Mouse (Mus musculus): ENCODE measurements around the gene Lrrc39. TPM values are rescaled to one million over a fixed set of nuclear protein-coding genes. Genes with fewer than 3 reads are reported as not detected.
"Not testable (repeated sequence)": the region's sequence is repeated elsewhere in the genome, so short reads cannot be mapped to it uniquely, and the experiment has no call there.

Gene Lrrc39
- 38.1 and 38.8 TPM in 2 replicates for polyA plus RNA-seq (2012; ENCODE audit: insufficient read depth, insufficient read length, missing spikeins)

DNA sequence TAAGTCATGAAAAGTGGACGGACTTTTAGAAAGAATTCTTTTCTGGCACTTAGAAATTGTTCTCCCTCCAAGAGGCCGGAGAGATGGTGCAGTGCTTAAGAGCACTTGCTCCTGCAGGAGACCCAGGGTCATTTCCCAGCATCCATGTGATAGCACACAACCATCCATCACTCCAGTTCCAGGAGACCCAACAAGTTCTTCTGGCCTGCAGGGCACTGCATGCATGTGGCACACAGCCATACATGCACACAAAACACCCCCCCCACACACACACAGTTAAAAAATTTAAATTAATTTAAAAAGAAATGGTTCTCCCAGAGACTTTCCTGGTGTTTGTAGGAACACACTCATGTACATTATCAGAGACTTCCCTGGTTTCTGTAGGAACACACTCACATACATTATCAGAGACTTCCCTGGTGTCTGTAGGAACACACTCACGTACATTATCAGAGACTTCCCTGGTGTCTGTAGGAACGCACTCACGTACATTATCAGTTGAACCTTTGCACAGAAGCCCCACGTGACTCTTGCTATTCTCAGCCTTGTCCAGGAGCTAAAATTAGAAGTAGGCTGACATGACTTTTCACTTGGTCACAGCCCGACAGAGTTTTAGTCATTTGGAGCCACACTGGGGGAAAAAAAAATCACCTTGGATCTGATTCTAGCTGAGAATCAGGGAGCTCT lies at the start of gene Lrrc39:
Gene Lrrc39, plus strand, starts transcription at position 566 of the 687 bp plus-strand sequence.
- peak within 1 kb of the TSS; percentile 57 for H3K4me3 ChIP-seq (ENCODE audit: insufficient read depth, low read depth, low read length)
- H3K27ac ChIP-seq (replicated peaks; ENCODE audit: low read depth, low read length) = peak within 1 kb of the TSS; percentile 98
- H3K4me1 ChIP-seq (ENCODE audit: control insufficient read depth, insufficient read depth, insufficient read length, low read length) = peaks cover 9% of the 10 kb centered on the region

- no peaks in the 10 kb centered on the region; the same call in 1 of the 2 replicates for H3K4me1 ChIP-seq (ENCODE audit: control insufficient read depth, insufficient read depth, insufficient read length, low read length)
- H3K4me3 ChIP-seq (ENCODE audit: insufficient read depth, low read depth, low read length) = no peak overlapping the region
- H3K27ac ChIP-seq (replicated peaks; ENCODE audit: low read depth, low read length) = no peak overlapping the region
Measured at GRCm38 (mm10) chr3:116520141-116520761, 42.5 kb upstream of the Lrrc39 start.

DNA sequence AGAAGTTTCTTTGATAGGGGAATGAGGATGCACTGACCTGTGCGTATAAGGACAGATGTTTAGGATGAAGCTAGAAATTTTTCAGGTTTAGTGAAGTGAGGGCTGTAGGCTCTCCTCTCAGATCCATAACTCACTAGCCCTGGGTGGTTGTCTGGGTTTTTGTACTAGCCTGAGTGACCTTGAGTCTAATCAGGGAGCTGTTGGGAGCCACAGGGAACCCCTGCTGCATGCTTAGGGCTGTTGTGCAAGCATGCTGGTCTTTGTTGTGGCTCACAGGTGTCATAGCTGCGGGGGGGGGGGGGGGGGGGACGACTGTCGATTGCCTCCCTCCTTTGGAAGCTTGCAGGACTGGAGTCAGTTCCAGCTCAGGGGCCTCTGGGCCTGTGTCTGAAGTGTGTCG lies 33.0 kb upstream of the Lrrc39 start:
- Histone ChIP-seq H3K4me1 (ENCODE audit: control insufficient read depth, insufficient read depth, insufficient read length, low read length) (no peaks in the 10 kb centered on the region; the same call in 1 of the 2 replicates), H3K27ac (replicated peaks; ENCODE audit: low read depth, low read length) (no peak overlapping the region)

GRCm38 (mm10) chr3:116530826-116531225 lies 31.9 kb upstream of the Lrrc39 start:
- Histone ChIP-seq H3K4me1 (ENCODE audit: control insufficient read depth, insufficient read depth, insufficient read length, low read length) (no peaks in the 10 kb centered on the region; the same call in 1 of the 2 replicates), H3K27ac (replicated peaks; ENCODE audit: low read depth, low read length) (no peak overlapping the region), H3K4me3 (ENCODE audit: insufficient read depth, low read depth, low read length) (no peak overlapping the region)

More for the DNA sequence above, 33.0 kb upstream of the Lrrc39 start:
- H3K4me3 ChIP-seq (ENCODE audit: insufficient read depth, low read depth, low read length) = no peak overlapping the region

- Histone ChIP-seq H3K27ac (replicated peaks; ENCODE audit: low read depth, low read length) (no peak overlapping the region), H3K4me3 (ENCODE audit: insufficient read depth, low read depth, low read length) (no peak overlapping the region), H3K4me1 (ENCODE audit: control insufficient read depth, insufficient read depth, insufficient read length, low read length) (no peaks in the 10 kb centered on the region)
Measured at GRCm38 (mm10) chr3:116536428-116537199, 26.2 kb upstream of the Lrrc39 start.

- no peak overlapping the region for H3K4me3 ChIP-seq (ENCODE audit: insufficient read depth, low read depth, low read length)
- H3K4me1 ChIP-seq (ENCODE audit: control insufficient read depth, insufficient read depth, insufficient read length, low read length) = no peaks in the 10 kb centered on the region
- H3K27ac ChIP-seq (replicated peaks; ENCODE audit: low read depth, low read length) = no peak overlapping the region
Measured at GRCm38 (mm10) chr3:116537200-116537573, 25.6 kb upstream of the Lrrc39 start.

DNA sequence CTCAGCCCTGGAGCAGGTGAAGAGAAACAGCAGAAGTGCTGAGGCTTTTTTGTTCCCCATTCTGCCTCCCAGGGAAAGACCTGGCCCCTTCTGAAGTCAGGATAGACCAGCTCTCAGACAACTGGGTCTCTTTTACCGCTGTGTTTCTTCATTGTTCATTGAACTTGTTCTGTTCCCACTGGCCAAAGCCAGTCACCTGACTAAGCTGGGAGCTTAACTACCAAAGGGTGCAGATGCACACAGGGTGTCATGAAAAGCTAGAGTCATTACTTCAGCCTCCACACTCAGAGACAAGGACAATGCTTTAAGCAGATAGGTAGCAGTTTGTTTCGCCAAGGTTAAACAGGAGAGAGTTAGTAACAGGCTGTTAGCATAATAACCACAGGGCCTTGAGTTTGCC lies 20.7 kb upstream of the Lrrc39 start:
- no peaks in the 10 kb centered on the region for H3K4me1 ChIP-seq (ENCODE audit: control insufficient read depth, insufficient read depth, insufficient read length, low read length)
- no peak overlapping the region for H3K4me3 ChIP-seq (ENCODE audit: insufficient read depth, low read depth, low read length)
- H3K27ac ChIP-seq (replicated peaks; ENCODE audit: low read depth, low read length) = no peak overlapping the region

DNA sequence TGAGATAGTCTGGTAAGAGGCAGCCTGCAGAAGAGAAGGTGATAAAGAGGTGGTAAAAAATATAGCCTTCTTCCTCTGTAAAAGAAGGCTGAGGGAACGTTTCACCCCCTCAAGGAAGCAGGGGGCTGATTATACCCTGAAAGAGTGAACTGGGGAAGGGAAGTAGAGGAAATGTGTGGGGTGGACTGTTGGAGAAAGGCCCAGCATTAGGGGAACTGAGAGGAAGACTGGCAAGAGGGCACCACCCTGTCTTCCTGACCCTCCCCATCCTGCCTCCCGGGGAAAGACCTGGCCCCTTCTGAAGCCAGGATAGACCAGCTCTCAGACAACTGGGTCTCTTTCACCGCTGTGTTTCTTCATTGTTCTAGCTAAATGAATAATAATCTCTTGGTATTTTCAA lies 20.2 kb upstream of the Lrrc39 start:
- H3K4me3 ChIP-seq (ENCODE audit: insufficient read depth, low read depth, low read length) = no peak overlapping the region
- H3K4me1 ChIP-seq (ENCODE audit: control insufficient read depth, insufficient read depth, insufficient read length, low read length) = no peaks in the 10 kb centered on the region
- no peak overlapping the region for H3K27ac ChIP-seq (replicated peaks; ENCODE audit: low read depth, low read length)

DNA sequence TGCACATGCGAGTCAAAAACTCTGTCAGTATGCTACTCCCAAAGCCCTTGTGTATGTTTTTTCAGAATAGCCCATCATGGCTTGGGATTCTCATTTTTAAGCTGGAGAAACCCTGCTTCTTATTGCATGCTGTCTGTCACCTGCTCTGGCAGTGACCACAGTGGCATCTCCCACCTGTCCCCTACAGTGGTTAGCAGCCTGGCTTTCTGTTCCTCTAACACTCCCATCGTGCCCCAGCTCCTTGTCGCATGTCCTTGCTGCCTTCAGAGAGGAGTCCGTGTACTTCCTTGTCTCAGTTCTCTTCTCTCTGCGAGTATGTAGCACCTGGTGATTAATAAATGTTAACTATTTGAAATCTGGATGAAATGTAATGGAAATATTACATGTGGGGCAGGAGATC lies 15.3 kb upstream of the Lrrc39 start:
- no peaks in the 10 kb centered on the region for H3K4me1 ChIP-seq (ENCODE audit: control insufficient read depth, insufficient read depth, insufficient read length, low read length)
- H3K27ac ChIP-seq (replicated peaks; ENCODE audit: low read depth, low read length) = no peak overlapping the region
- H3K4me3 ChIP-seq (ENCODE audit: insufficient read depth, low read depth, low read length) = no peak overlapping the region

- H3K4me3 ChIP-seq (ENCODE audit: insufficient read depth, low read depth, low read length) = no peak overlapping the region
- no peak overlapping the region for H3K27ac ChIP-seq (replicated peaks; ENCODE audit: low read depth, low read length)
- no peaks in the 10 kb centered on the region for H3K4me1 ChIP-seq (ENCODE audit: control insufficient read depth, insufficient read depth, insufficient read length, low read length)
Measured at GRCm38 (mm10) chr3:116551362-116551761, 11.4 kb upstream of the Lrrc39 start.

- H3K4me3 ChIP-seq (ENCODE audit: insufficient read depth, low read depth, low read length); H3K27ac ChIP-seq (replicated peaks; ENCODE audit: low read depth, low read length); H3K4me1 ChIP-seq (ENCODE audit: control insufficient read depth, insufficient read depth, insufficient read length, low read length): not testable (repeated sequence)
Measured at GRCm38 (mm10) chr3:116561315-116561714, 1.5 kb upstream of the Lrrc39 start.

DNA sequence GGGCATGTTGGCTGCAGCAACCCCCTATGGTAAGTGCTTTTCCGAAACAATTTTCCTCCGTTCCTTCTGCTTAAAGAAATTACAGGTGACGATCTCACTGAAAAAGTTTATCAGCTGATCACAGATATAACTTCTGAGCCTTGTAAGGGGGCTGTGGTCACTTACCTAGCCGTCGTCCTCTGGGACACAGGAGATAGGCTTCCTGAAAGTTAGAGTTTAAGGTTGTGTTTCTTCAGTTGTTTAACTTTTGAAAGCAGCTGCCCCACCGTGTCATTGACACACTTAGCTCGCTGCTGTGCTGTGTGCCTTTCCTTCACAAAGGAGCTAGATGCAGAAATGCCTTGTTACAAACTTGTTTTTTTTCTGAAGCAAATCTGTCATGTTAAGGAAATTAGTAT lies 321 bp downstream of the Lrrc39 start:
- H3K27ac ChIP-seq (replicated peaks; ENCODE audit: low read depth, low read length) = peak overlapping the region; percentile 98
- H3K4me3 ChIP-seq (ENCODE audit: insufficient read depth, low read depth, low read length) = peak overlapping the region; percentile 57
- peaks cover 9% of the 10 kb centered on the region for H3K4me1 ChIP-seq (ENCODE audit: control insufficient read depth, insufficient read depth, insufficient read length, low read length)

GRCm38 (mm10) chr3:116570628-116571027 lies 7.9 kb downstream of the Lrrc39 start:
- Histone ChIP-seq H3K27ac (replicated peaks; ENCODE audit: low read depth, low read length) (no peak overlapping the region), H3K4me3 (ENCODE audit: insufficient read depth, low read depth, low read length) (no peak overlapping the region), H3K4me1 (ENCODE audit: control insufficient read depth, insufficient read depth, insufficient read length, low read length) (no peaks in the 10 kb centered on the region)

- Histone ChIP-seq H3K4me3 (ENCODE audit: insufficient read depth, low read depth, low read length) (no peak overlapping the region), H3K27ac (replicated peaks; ENCODE audit: low read depth, low read length) (no peak overlapping the region), H3K4me1 (ENCODE audit: control insufficient read depth, insufficient read depth, insufficient read length, low read length) (no peaks in the 10 kb centered on the region)
Measured at GRCm38 (mm10) chr3:116577286-116577685, 14.5 kb downstream of the Lrrc39 start.

GRCm38 (mm10) chr3:116582201-116582600 lies 19.4 kb downstream of the Lrrc39 start:
- no peak overlapping the region for H3K4me3 ChIP-seq (ENCODE audit: insufficient read depth, low read depth, low read length)
- H3K27ac ChIP-seq (replicated peaks; ENCODE audit: low read depth, low read length) = no peak overlapping the region
- H3K4me1 ChIP-seq (ENCODE audit: control insufficient read depth, insufficient read depth, insufficient read length, low read length) = no peaks in the 10 kb centered on the region
